Mouse (Mus musculus) macrophage (primary cell): ENCODE measurements around the gene Dhx34. TPM values are rescaled to one million over a fixed set of nuclear protein-coding genes. Genes with fewer than 3 reads are reported as not detected.
A peak's percentile ranks its signal among the peaks of the same experiment; 100 is the strongest.
"Not testable (repeated sequence)": the region's sequence is repeated elsewhere in the genome, so short reads cannot be mapped to it uniquely, and the experiment has no call there.

Experiments used
- H3K27ac ChIP-seq: fragments of 350-480 bp; formaldehyde crosslinking; 2 replicates; pipeline ENCODE4 v1.9.0; 2021
- H3K36me3 ChIP-seq: fragments of 350-480 bp; formaldehyde crosslinking; 2 replicates; pipeline ENCODE4 v1.9.0; 2021; ENCODE audit errors: inconsistent target
- H3K4me3 ChIP-seq: fragments of 350-480 bp; formaldehyde crosslinking; 2 replicates; pipeline ENCODE4 v1.9.0; 2021; ENCODE audit errors: inconsistent target
- H3K79me2 ChIP-seq: fragments of 350-480 bp; formaldehyde crosslinking; 2 replicates; pipeline ENCODE4 v1.9.0; 2021; ENCODE audit errors: inconsistent target
- WGBS: methylation state at CpG from one replicate; pipeline ENCODE4 v1.1.7; 2026; ENCODE audit warnings: inconsistent platforms; ENCODE audit not compliant: missing documents; 5-methylcytosine and 5-hydroxymethylcytosine counted together
- polyA plus RNA-seq: library from polyadenylated mRNA; stranded (reverse); fragments of 250-400 nt; gene quantifications from 3 replicates; pipeline ENCODE4 v1.2.4, GENCODE M21; 2018; ENCODE audit warnings: inconsistent platforms
- total RNA-seq, 78 experiments: library from RNA; depleted of rRNA; stranded (reverse); fragments of 250-400 nt; gene quantifications; 1 replicate in 9 of 78; 2 replicates in 24 of 78; 3 replicates in 43 of 78; 4 replicates in 2 of 78; pipeline ENCODE4 v1.2.4; 2018; ENCODE audit warnings: inconsistent platforms in 56 of 78

Dhx34 gene
- 10 to 100 TPM; 11.2 to 62.8 (median 36.9) TPM for total RNA-seq (2018; cell fraction: chromatin; rRNA removed)
- total RNA-seq (2018; cell fraction: cytosol; rRNA removed) = 10 to 100 TPM; 12.6 to 26.7 (median 21.6) TPM
- 10 to 100 TPM; 12.5 to 46.6 (median 31.2) TPM for total RNA-seq (2018; cell fraction: nucleus; rRNA removed)
- 11.6 to 20.4 TPM (median 18.5 TPM) in 3 replicates for polyA plus RNA-seq

- Histone ChIP-seq H3K4me3 (peak within 1 kb of the TSS; percentile 85), H3K27ac (peak within 1 kb of the TSS; percentile 95), H3K36me3 (peaks cover 19% of the 10 kb centered on the region; the same call in 1 of the 2 replicates), H3K79me2 (peaks cover 26% of the 10 kb centered on the region)
- WGBS = 3% methylated on average over 34 of the region's 34 CpGs
Observed at GRCm38 (mm10) chr7:16221582-16222272, at the start of gene Dhx34. Dhx34 (minus strand) TSS chr7:16222037.

GRCm38 (mm10) chr7:16271139-16271538 is 49.3 kb upstream of the Dhx34 start:
- H3K79me2 ChIP-seq = no peaks in the 10 kb centered on the region
- H3K27ac ChIP-seq = no peak overlapping the region
- peaks cover 11% of the 10 kb centered on the region for H3K36me3 ChIP-seq
- no peak overlapping the region for H3K4me3 ChIP-seq
- 30% methylated on average over 1 of the region's 1 CpGs for WGBS

GRCm38 (mm10) chr7:16266593-16266992 is 44.8 kb upstream of the Dhx34 start:
- H3K79me2 ChIP-seq, H3K27ac ChIP-seq, H3K4me3 ChIP-seq, H3K36me3 ChIP-seq: not testable (repeated sequence)
- 24% methylated on average over 6 of the region's 7 CpGs for WGBS

GRCm38 (mm10) chr7:16265856-16266255 is 44.0 kb upstream of the Dhx34 start:
- no peak overlapping the region for H3K4me3 ChIP-seq
- 93% methylated on average over 11 of the region's 11 CpGs for WGBS
- no peaks in the 10 kb centered on the region for H3K79me2 ChIP-seq
- H3K27ac ChIP-seq = no peak overlapping the region
- no peaks in the 10 kb centered on the region for H3K36me3 ChIP-seq

- H3K36me3 ChIP-seq = no peaks in the 10 kb centered on the region
- H3K4me3 ChIP-seq = no peak overlapping the region
- H3K27ac ChIP-seq = no peak overlapping the region
- 3% methylated on average over 5 of the region's 5 CpGs for WGBS
- peaks cover 13% of the 10 kb centered on the region for H3K79me2 ChIP-seq
Observed at GRCm38 (mm10) chr7:16263843-16264242, 42.0 kb upstream of the Dhx34 start.

- Histone ChIP-seq H3K79me2 (peaks cover 19% of the 10 kb centered on the region), H3K36me3 (no peaks in the 10 kb centered on the region), H3K4me3 (no peak overlapping the region), H3K27ac (no peak overlapping the region)
- WGBS = 21% methylated on average over 8 of the region's 8 CpGs
Observed at GRCm38 (mm10) chr7:16263015-16263787, 41.4 kb upstream of the Dhx34 start.

GRCm38 (mm10) chr7:16261097-16261496 is 39.3 kb upstream of the Dhx34 start:
- Histone ChIP-seq H3K79me2 (peaks cover 40% of the 10 kb centered on the region), H3K27ac (peak overlapping the region; percentile 97), H3K36me3 (no peaks in the 10 kb centered on the region), H3K4me3 (no peak overlapping the region)
- WGBS = 11% methylated on average over 1 of the region's 1 CpGs

- peak within 1 kb of the TSS; percentile 97 for H3K27ac ChIP-seq
- peaks cover 55% of the 10 kb centered on the region for H3K79me2 ChIP-seq
- peak within 1 kb of the TSS; percentile 56 for H3K4me3 ChIP-seq
- WGBS = 33% methylated on average over 5 of the region's 5 CpGs
- no peaks in the 10 kb centered on the region for H3K36me3 ChIP-seq
Observed at GRCm38 (mm10) chr7:16259110-16259590, 37.3 kb upstream of the Dhx34 start, which contains the start of gene C5ar1. C5ar1 (minus strand) TSS chr7:16259540.

- 14% methylated on average over 11 of the region's 11 CpGs for WGBS
- Histone ChIP-seq H3K79me2 (peaks cover 68% of the 10 kb centered on the region), H3K36me3 (no peaks in the 10 kb centered on the region), H3K4me3 (peak overlapping the region; percentile 56), H3K27ac (peak overlapping the region; percentile 97)
Observed at GRCm38 (mm10) chr7:16257830-16258229, 36.0 kb upstream of the Dhx34 start.

GRCm38 (mm10) chr7:16255963-16256362 is 34.1 kb upstream of the Dhx34 start:
- not testable (repeated sequence) for H3K36me3 ChIP-seq
- Histone ChIP-seq H3K79me2 (peaks cover 85% of the 10 kb centered on the region), H3K4me3 (peak overlapping the region; percentile 56), H3K27ac (peak overlapping the region; percentile 97)
- 74% methylated on average over 3 of the region's 4 CpGs for WGBS

- 4% methylated on average over 4 of the region's 4 CpGs for WGBS
- peaks cover 5% of the 10 kb centered on the region; the same call in 1 of the 2 replicates for H3K36me3 ChIP-seq
- H3K4me3 ChIP-seq = no peak overlapping the region; the same call in 1 of the 2 replicates
- peaks cover 92% of the 10 kb centered on the region for H3K79me2 ChIP-seq
- H3K27ac ChIP-seq = peak overlapping the region; percentile 97
Observed at GRCm38 (mm10) chr7:16254195-16254594, 32.4 kb upstream of the Dhx34 start.

- Histone ChIP-seq H3K27ac (peak overlapping the region; percentile 75), H3K4me3 (no peak overlapping the region), H3K79me2 (peaks cover 89% of the 10 kb centered on the region), H3K36me3 (peaks cover 28% of the 10 kb centered on the region)
- WGBS = 3% methylated on average over 5 of the region's 5 CpGs
Observed at GRCm38 (mm10) chr7:16250687-16251086, 28.9 kb upstream of the Dhx34 start.

GRCm38 (mm10) chr7:16245958-16246357 is 24.1 kb upstream of the Dhx34 start:
- peaks cover 53% of the 10 kb centered on the region for H3K79me2 ChIP-seq
- H3K36me3 ChIP-seq = peaks cover 28% of the 10 kb centered on the region
- WGBS = 10% methylated on average over 1 of the region's 4 CpGs
- peak overlapping the region; percentile 96 for H3K27ac ChIP-seq
- H3K4me3 ChIP-seq = no peak overlapping the region

GRCm38 (mm10) chr7:16244067-16244466 is 22.2 kb upstream of the Dhx34 start, which contains the start of gene C5ar2:
C5ar2 (minus strand) TSS chr7:16244154.
- Histone ChIP-seq H3K36me3 (peaks cover 22% of the 10 kb centered on the region), H3K4me3 (no peak within 1 kb of the TSS), H3K27ac (peak within 1 kb of the TSS; percentile 96), H3K79me2 (peaks cover 38% of the 10 kb centered on the region)
- WGBS = 22% methylated on average over 5 of the region's 5 CpGs
